Mouse (Mus musculus): ENCODE data around the gene Akap6.

The Akap6 gene

DNA sequence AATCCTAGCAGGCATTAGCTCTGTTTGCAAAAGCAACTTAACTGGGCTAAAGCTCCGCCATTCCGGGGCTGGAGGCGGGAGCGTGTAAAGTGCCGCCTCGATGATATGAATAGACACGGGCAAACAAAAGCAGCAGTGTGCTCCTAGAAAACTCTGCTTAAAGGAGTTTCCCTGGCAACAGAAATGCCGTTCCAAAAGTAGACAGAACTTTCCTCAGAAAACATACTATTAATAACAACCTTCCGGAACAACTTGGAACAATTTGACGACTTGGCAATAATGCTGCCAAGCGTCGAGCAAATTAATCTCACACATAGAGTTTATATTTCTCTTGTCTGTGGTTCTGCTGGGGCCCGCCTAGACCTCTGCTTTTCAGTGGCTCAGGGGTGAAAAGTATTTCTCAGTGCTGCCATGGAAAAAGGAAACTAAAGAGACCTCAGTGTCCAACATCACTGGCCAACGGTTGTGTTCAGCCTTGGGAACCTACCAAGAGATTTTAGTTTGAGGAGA, 334.3 kb downstream of the Akap6 start:
- peak; percentile 73 to 92 for DNase-seq (ENCODE audit: low spot score in 2 of 2)

DNA sequence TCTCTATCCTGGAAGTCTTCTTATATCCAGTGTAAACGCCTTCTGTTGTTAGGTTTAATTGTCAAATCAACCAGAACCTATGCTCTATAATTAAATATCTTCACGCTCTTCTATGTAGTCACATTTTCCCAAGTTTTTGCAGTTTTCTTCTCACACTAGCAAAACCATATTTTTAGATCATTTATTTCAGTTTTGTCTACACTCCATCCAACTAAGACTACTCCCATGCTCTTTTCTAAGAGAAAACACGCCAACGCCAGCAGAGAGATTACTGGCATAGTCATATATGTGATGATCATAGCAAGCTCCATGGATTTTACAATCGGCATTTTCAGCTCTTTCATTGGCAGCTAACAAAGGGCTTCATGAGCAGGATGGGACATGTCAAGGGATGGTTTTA, 341.5 kb downstream of the Akap6 start:
- peak in 1 of 2 experiments; percentile 53 for DNase-seq (ENCODE audit: low spot score in 2 of 2)

DNA sequence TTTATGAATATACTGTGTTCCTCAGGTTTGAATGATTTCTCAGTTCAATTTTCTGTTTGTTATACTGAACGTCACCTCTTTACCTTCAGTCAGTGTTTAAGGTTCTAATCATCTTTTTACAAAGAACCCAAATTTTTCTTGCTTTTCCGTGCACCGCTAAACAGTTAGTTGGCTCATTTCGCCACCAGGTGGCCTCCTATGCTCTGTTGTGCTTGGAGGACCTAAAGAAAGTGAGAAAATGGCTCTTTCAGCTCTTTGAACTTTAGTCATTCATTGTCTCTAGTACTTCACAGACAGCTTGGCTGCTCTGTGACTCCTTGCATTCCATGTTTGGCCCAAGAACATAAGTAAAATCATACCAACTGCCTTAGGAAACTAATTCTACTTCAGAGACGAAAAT, 343.6 kb downstream of the Akap6 start:
- DNase-seq (ENCODE audit: low spot score in 2 of 2): no peak

- DNase-seq (ENCODE audit: low spot score in 2 of 2): no peak
Observed at GRCm38 (mm10) chr12:53057606-53058005, 358.4 kb downstream of the Akap6 start.

DNA sequence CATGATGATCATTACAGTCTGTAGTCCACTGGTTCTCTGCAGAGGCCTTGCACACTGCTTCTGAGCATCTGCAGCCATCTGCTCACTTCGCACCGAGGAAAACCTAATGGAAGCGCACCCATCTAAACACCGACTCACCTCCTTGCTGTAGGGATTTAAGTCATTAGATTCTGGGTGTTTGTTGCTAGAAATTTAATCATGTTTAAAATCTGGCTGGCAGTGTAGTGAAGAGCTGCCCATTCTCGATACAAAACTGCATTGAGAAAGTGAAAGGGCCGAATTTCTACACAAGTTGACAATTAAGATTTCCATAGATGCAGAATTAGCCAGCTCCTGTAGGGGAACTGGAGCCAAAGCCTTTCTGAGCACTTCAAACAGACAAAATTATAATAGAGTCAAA, 361.7 kb downstream of the Akap6 start:
- DNase-seq (ENCODE audit: low spot score in 2 of 2): no peak

DNA sequence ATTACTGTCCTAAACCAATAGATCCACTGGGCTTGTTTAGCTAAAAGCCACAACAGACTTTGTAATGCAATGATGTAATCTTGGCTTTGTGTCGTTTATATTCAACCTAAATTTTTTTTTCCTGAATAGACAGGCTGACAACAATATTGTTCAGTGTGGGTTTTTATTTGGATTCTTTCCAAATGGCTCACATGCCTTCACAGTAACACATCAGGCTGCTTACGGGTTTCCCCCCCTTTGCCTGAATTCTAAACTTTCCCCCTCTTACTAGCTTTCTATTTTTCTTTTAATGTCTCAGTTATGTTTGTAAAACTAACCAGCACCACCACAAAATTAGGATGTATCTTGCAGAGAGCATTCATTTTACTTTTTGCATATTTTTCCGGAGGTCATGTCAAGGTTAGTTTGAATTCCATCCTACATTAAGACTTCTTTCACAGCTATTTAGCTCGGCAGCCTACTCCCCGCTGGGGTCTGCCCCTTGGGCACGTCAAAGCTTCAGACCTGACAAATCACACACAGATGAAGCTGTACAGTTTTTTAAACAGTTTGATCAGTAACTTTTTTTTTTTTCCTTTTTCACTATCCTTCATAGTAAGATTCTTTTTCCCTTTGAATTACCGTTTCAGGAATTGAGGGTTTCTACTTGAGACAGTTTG, 362.4 kb downstream of the Akap6 start:
- no peak for DNase-seq (ENCODE audit: low spot score in 2 of 2)

GRCm38 (mm10) chr12:53063003-53063402, 363.8 kb downstream of the Akap6 start:
- no peak for DNase-seq (ENCODE audit: low spot score in 2 of 2)

DNA sequence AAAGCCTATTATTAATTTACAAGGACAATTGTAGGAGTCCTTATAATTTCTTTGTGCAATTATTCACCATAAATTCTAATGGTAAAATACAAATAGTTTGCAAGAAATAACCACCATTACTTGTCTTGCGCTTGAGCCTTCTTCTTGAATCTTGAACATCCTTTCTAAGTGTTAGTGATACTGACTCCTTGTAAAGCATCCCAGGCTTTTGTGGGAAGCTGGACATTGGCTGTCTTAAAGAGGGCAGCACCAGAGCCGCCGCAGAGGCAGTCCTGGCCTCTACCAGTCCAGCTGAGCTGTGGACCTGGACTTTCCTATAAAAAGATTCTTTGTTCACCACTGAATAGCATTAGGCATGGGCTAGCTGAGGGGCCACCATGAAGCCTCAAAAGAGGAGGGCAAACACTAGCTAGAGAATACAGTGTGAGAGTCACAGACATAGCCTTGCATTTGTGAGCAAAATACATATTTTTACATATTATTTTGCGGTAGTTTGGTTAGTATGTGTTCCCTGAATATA, 365.1 kb downstream of the Akap6 start:
- no peak for DNase-seq (ENCODE audit: low spot score in 2 of 2)

- no peak for DNase-seq (ENCODE audit: low spot score in 2 of 2)
Observed at GRCm38 (mm10) chr12:53065031-53065785, 366.0 kb downstream of the Akap6 start.

GRCm38 (mm10) chr12:53066321-53066720, 367.1 kb downstream of the Akap6 start:
- DNase-seq (ENCODE audit: low spot score in 2 of 2): no peak

- no peak for DNase-seq (ENCODE audit: low spot score in 2 of 2)
Observed at GRCm38 (mm10) chr12:53070907-53071306, 371.7 kb downstream of the Akap6 start.

DNA sequence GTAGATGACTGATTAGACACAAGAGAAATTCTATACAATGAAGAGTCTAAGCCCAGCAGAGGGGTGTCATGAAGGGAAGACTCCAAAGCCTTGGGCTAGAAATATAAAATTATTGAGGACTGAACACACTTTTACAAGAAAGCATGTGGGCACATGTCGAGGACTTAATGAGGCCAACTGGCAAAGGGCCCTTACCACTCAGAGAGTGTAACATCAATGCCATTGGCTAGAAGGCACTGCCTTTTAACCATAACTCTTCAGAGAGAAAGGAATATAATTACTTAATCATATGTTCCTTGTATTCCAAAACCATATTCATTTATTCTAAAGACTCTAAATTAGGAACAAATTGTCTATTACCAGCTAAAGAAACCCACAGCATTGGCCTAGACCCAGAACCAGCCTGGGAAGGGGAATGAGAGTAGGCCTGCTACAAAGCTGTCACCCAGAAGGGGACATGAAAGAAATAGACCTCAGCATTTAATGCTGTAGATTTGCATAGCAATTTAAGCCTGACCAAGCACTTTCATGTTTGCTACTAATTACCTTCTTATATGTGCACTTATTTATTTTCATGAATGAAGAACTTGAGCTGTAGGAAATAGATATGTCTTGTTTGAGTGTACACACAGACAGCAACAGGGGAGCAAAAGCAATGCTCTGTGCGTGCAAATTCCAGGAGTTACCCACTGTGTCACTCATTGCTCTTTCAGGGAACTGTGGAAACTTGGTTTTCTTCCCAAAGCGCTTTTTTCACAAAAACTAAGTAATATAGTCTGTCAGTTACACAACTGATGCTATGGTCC, 377.6 kb downstream of the Akap6 start:
- no peak for DNase-seq (ENCODE audit: low spot score in 2 of 2)

GRCm38 (mm10) chr12:53085789-53086188, 386.6 kb downstream of the Akap6 start:
- DNase-seq (ENCODE audit: low spot score in 2 of 2): no peak

DNA sequence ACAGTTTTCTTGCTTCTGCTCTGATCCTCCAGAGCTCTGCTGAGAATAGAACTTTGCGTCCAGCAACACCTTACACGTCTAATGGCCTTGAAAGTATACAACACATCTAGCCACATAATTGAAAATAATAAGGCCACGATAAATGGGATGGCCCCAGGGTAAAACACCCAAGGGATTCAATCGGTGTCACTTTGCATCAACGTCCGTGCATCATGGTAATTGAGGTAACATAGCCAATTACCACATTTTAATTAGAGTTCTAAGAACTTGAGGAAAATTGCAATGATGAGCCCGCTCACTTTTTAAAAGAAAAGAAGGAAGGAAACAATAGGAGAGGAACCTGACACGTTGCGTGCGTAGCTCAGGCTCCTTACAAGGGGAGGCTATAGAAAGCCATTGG, 413.1 kb downstream of the Akap6 start:
- no peak for DNase-seq (ENCODE audit: low spot score in 2 of 2)

- DNase-seq (ENCODE audit: low spot score in 2 of 2): no peak
Observed at GRCm38 (mm10) chr12:53119352-53119751, 420.2 kb downstream of the Akap6 start.

- DNase-seq (ENCODE audit: low spot score in 2 of 2): peak; percentile 36 to 58
Observed at GRCm38 (mm10) chr12:53124131-53124530, 424.9 kb downstream of the Akap6 start.

- no peak for DNase-seq (ENCODE audit: low spot score in 2 of 2)
Observed at GRCm38 (mm10) chr12:53124696-53125095, 425.5 kb downstream of the Akap6 start.

- no peak for DNase-seq (ENCODE audit: low spot score in 2 of 2)
Observed at GRCm38 (mm10) chr12:53125286-53125685, 426.1 kb downstream of the Akap6 start.

- DNase-seq (ENCODE audit: low spot score in 2 of 2): no peak
Observed at GRCm38 (mm10) chr12:53134196-53134595, 435.0 kb downstream of the Akap6 start.

DNA sequence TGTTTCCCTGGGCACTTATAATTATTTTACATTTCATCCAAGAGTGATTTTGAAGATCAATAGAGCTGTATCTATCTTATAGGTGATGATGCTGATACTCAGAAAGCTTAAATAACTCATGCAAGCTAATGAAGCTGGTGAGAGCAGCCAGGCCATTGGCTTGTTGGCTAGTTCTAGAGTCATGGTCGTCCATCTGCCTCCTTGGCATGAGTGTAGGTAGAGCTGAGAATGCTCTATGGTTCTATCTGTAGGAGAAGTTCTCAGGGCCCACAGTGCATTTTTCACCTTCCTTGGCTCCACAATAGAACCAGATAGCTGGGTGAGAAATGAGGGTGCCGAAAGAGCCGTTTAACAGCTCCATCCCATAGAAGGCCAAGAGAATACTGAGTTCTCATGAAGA, 438.1 kb downstream of the Akap6 start:
- DNase-seq (ENCODE audit: low spot score in 2 of 2): no peak

GRCm38 (mm10) chr12:53144122-53144695, 445.0 kb downstream of the Akap6 start:
- DNase-seq (ENCODE audit: low spot score in 2 of 2): no peak

GRCm38 (mm10) chr12:53144760-53145159, 445.6 kb downstream of the Akap6 start:
- no peak for DNase-seq (ENCODE audit: low spot score in 2 of 2)
